Mouse (Mus musculus): ENCODE measurements around the gene Agmat. TPM values are rescaled to one million over a fixed set of nuclear protein-coding genes. Genes with fewer than 3 reads are reported as not detected.
"Not testable (repeated sequence)": the region's sequence is repeated elsewhere in the genome, so short reads cannot be mapped to it uniquely, and the experiment has no call there.

The Agmat gene
- polyA plus RNA-seq, 1 experiment from 2014 or later: not detected

- Histone ChIP-seq H3K27ac (ENCODE audit: low read depth, low read length) (no peak overlapping the region), H3K4me3 (ENCODE audit: low read depth, low read length) (no peak overlapping the region), H3K9ac (ENCODE audit: low read length) (no peak overlapping the region), H3K9me3 (ENCODE audit: control insufficient read depth, low read length) (no peaks in the 10 kb centered on the region), H3K4me1 (ENCODE audit: control insufficient read depth, insufficient read depth, low read length) (no peaks in the 10 kb centered on the region), H3K4me2 (no peak overlapping the region), H3K36me3 (ENCODE audit: control insufficient read depth, insufficient read depth, low read length) (peaks cover 16% of the 10 kb centered on the region), H3K27me3 (ENCODE audit: control insufficient read depth, insufficient read depth, low read length) (no peaks in the 10 kb centered on the region)
- ATAC-seq (ENCODE audit: low FRiP score) (no peak), DNase-seq (ENCODE audit: low spot score, missing footprints) (no peak)
- 93% methylated on average over 3 of the region's 3 CpGs for WGBS
These were observed 18.5 kb downstream of the Agmat start for GRCm38 (mm10) chr4:141765008-141765407.

- H3K9ac ChIP-seq (ENCODE audit: low read length): no peak overlapping the region
- DNase-seq (ENCODE audit: low spot score, missing footprints) (no peak), ATAC-seq (ENCODE audit: low FRiP score) (no peak)
- peaks cover 25% of the 10 kb centered on the region for H3K36me3 ChIP-seq (ENCODE audit: control insufficient read depth, insufficient read depth, low read length)
- H3K27ac ChIP-seq (ENCODE audit: low read depth, low read length): no peak overlapping the region
- H3K4me3 ChIP-seq (ENCODE audit: low read depth, low read length): no peak overlapping the region
- no peaks in the 10 kb centered on the region for H3K4me1 ChIP-seq (ENCODE audit: control insufficient read depth, insufficient read depth, low read length)
- H3K4me2 ChIP-seq: no peak overlapping the region
- no peaks in the 10 kb centered on the region for H3K9me3 ChIP-seq (ENCODE audit: control insufficient read depth, low read length)
- WGBS: 93% methylated on average over 8 of the region's 8 CpGs
- no peaks in the 10 kb centered on the region for H3K27me3 ChIP-seq (ENCODE audit: control insufficient read depth, insufficient read depth, low read length)
These were observed 19.8 kb downstream of the Agmat start for GRCm38 (mm10) chr4:141766316-141766667.

GRCm38 (mm10) chr4:141766668-141767352 is 20.3 kb downstream of the Agmat start:
- ATAC-seq (ENCODE audit: low FRiP score) (no peak), DNase-seq (ENCODE audit: low spot score, missing footprints) (no peak)
- WGBS: 81% methylated on average over 19 of the region's 19 CpGs
- H3K36me3 ChIP-seq (ENCODE audit: control insufficient read depth, insufficient read depth, low read length): peaks cover 25% of the 10 kb centered on the region
- no peak overlapping the region for H3K9ac ChIP-seq (ENCODE audit: low read length)
- H3K4me1 ChIP-seq (ENCODE audit: control insufficient read depth, insufficient read depth, low read length): no peaks in the 10 kb centered on the region
- no peak overlapping the region for H3K4me2 ChIP-seq
- no peaks in the 10 kb centered on the region for H3K9me3 ChIP-seq (ENCODE audit: control insufficient read depth, low read length)
- no peak overlapping the region for H3K27ac ChIP-seq (ENCODE audit: low read depth, low read length)
- no peak overlapping the region for H3K4me3 ChIP-seq (ENCODE audit: low read depth, low read length)
- no peaks in the 10 kb centered on the region for H3K27me3 ChIP-seq (ENCODE audit: control insufficient read depth, insufficient read depth, low read length)

- no peak for DNase-seq (ENCODE audit: low spot score, missing footprints)
- Histone ChIP-seq H3K9ac (ENCODE audit: low read length) (no peak overlapping the region), H3K4me2 (no peak overlapping the region)
These were observed 21.0 kb downstream of the Agmat start for GRCm38 (mm10) chr4:141767353-141768036.

GRCm38 (mm10) chr4:141769501-141770160 is 23.2 kb downstream of the Agmat start:
- no peaks in the 10 kb centered on the region for H3K27me3 ChIP-seq (ENCODE audit: control insufficient read depth, insufficient read depth, low read length)
- ATAC-seq (ENCODE audit: low FRiP score) (no peak), DNase-seq (ENCODE audit: low spot score, missing footprints) (no peak)
- H3K4me2 ChIP-seq: no peak overlapping the region
- no peaks in the 10 kb centered on the region for H3K4me1 ChIP-seq (ENCODE audit: control insufficient read depth, insufficient read depth, low read length)
- WGBS: 95% methylated on average over 8 of the region's 8 CpGs
- H3K4me3 ChIP-seq (ENCODE audit: low read depth, low read length): no peak overlapping the region
- H3K36me3 ChIP-seq (ENCODE audit: control insufficient read depth, insufficient read depth, low read length): peaks cover 20% of the 10 kb centered on the region; the same call in 1 of the 2 replicates
- no peak overlapping the region for H3K9ac ChIP-seq (ENCODE audit: low read length)
- H3K9me3 ChIP-seq (ENCODE audit: control insufficient read depth, low read length): no peaks in the 10 kb centered on the region
- no peak overlapping the region for H3K27ac ChIP-seq (ENCODE audit: low read depth, low read length)

More at GRCm38 (mm10) chr4:141767353-141768036, 21.0 kb downstream of the Agmat start:
- Histone ChIP-seq H3K4me3 (ENCODE audit: low read depth, low read length) (no peak overlapping the region), H3K27ac (ENCODE audit: low read depth, low read length) (no peak overlapping the region), H3K9me3 (ENCODE audit: control insufficient read depth, low read length) (no peaks in the 10 kb centered on the region), H3K4me1 (ENCODE audit: control insufficient read depth, insufficient read depth, low read length) (no peaks in the 10 kb centered on the region), H3K27me3 (ENCODE audit: control insufficient read depth, insufficient read depth, low read length) (no peaks in the 10 kb centered on the region), H3K36me3 (ENCODE audit: control insufficient read depth, insufficient read depth, low read length) (peaks cover 26% of the 10 kb centered on the region)
- 78% methylated on average over 19 of the region's 19 CpGs for WGBS
- no peak for ATAC-seq (ENCODE audit: low FRiP score)

- no peak for DNase-seq (ENCODE audit: low spot score, missing footprints)
- H3K36me3 ChIP-seq (ENCODE audit: control insufficient read depth, insufficient read depth, low read length): peaks cover 20% of the 10 kb centered on the region; the same call in 1 of the 2 replicates
- no peak overlapping the region for H3K4me3 ChIP-seq (ENCODE audit: low read depth, low read length)
- 93% methylated on average over 8 of the region's 8 CpGs for WGBS
- no peak overlapping the region for H3K9ac ChIP-seq (ENCODE audit: low read length)
- no peaks in the 10 kb centered on the region for H3K9me3 ChIP-seq (ENCODE audit: control insufficient read depth, low read length)
- no peak overlapping the region for H3K27ac ChIP-seq (ENCODE audit: low read depth, low read length)
- H3K27me3 ChIP-seq (ENCODE audit: control insufficient read depth, insufficient read depth, low read length): no peaks in the 10 kb centered on the region
- ATAC-seq (ENCODE audit: low FRiP score): no peak
- H3K4me2 ChIP-seq: no peak overlapping the region
- H3K4me1 ChIP-seq (ENCODE audit: control insufficient read depth, insufficient read depth, low read length): no peaks in the 10 kb centered on the region
These were observed 25.4 kb downstream of the Agmat start for GRCm38 (mm10) chr4:141771823-141772222.

- not testable (repeated sequence) for DNase-seq (ENCODE audit: low spot score, missing footprints); H3K4me2 ChIP-seq; H3K27me3 ChIP-seq (ENCODE audit: control insufficient read depth, insufficient read depth, low read length); H3K27ac ChIP-seq (ENCODE audit: low read depth, low read length); H3K4me3 ChIP-seq (ENCODE audit: low read depth, low read length); ATAC-seq (ENCODE audit: low FRiP score); H3K9me3 ChIP-seq (ENCODE audit: control insufficient read depth, low read length); H3K9ac ChIP-seq (ENCODE audit: low read length); H3K4me1 ChIP-seq (ENCODE audit: control insufficient read depth, insufficient read depth, low read length)
- H3K36me3 ChIP-seq (ENCODE audit: control insufficient read depth, insufficient read depth, low read length): peaks cover 18% of the 10 kb centered on the region; the same call in 1 of the 2 replicates
- WGBS: 84% methylated on average over 4 of the region's 4 CpGs
These were observed 26.5 kb downstream of the Agmat start for GRCm38 (mm10) chr4:141773019-141773418.

- no peak overlapping the region for H3K4me2 ChIP-seq
- WGBS: 92% methylated on average over 8 of the region's 8 CpGs
- H3K9me3 ChIP-seq (ENCODE audit: control insufficient read depth, low read length): no peaks in the 10 kb centered on the region
- no peaks in the 10 kb centered on the region for H3K4me1 ChIP-seq (ENCODE audit: control insufficient read depth, insufficient read depth, low read length)
- H3K9ac ChIP-seq (ENCODE audit: low read length): no peak overlapping the region
- H3K27ac ChIP-seq (ENCODE audit: low read depth, low read length): no peak overlapping the region
- no peak for DNase-seq (ENCODE audit: low spot score, missing footprints)
- no peak for ATAC-seq (ENCODE audit: low FRiP score)
- H3K27me3 ChIP-seq (ENCODE audit: control insufficient read depth, insufficient read depth, low read length): no peaks in the 10 kb centered on the region
- no peak overlapping the region for H3K4me3 ChIP-seq (ENCODE audit: low read depth, low read length)
- H3K36me3 ChIP-seq (ENCODE audit: control insufficient read depth, insufficient read depth, low read length): peaks cover 11% of the 10 kb centered on the region
These were observed 33.4 kb downstream of the Agmat start for GRCm38 (mm10) chr4:141779828-141780227.
